Mouse (Mus musculus) liver, embryonic 15.5 days (tissue): ENCODE results near the gene Ncam1. TPM values are rescaled to one million over a fixed set of nuclear protein-coding genes. Genes with fewer than 3 reads are reported as not detected.

ENCODE experiments used
- ATAC-seq: fragments of 200-750 bp; cut with Nextera tagmentation; 2 replicates; pipeline ENCODE4 v1.8.0; 2017; ENCODE audit warnings: moderate number of reproducible peaks, mild to moderate bottlenecking, moderate library complexity; ENCODE audit not compliant: insufficient read depth
- H3K27ac ChIP-seq: fragments of 300-500 bp; sonication (generic); replicated peaks from 2 replicates; pipeline ENCODE4 v1.5.1; 2015; ENCODE audit warnings: mild to moderate bottlenecking, inconsistent platforms
- H3K27me3 ChIP-seq: fragments of 300-500 bp; sonication (generic); 2 replicates; pipeline ENCODE4 v1.6.1; 2015; ENCODE audit warnings: mild to moderate bottlenecking, inconsistent platforms
- H3K36me3 ChIP-seq: fragments of 300-500 bp; sonication (generic); replicated peaks from 2 replicates; pipeline ENCODE4 v1.6.1; 2015; ENCODE audit warnings: moderate library complexity, mild to moderate bottlenecking, inconsistent platforms
- H3K4me1 ChIP-seq: fragments of 300-500 bp; sonication (generic); replicated peaks from 2 replicates; pipeline ENCODE4 v1.6.1; 2015; ENCODE audit warnings: inconsistent platforms
- H3K4me2 ChIP-seq: fragments of 300-500 bp; sonication (generic); 2 replicates; pipeline ENCODE4 v1.6.1; 2015; ENCODE audit warnings: moderate library complexity, mild to moderate bottlenecking, inconsistent platforms
- H3K4me3 ChIP-seq: fragments of 300-500 bp; sonication (generic); replicated peaks from 2 replicates; pipeline ENCODE4 v1.5.1; 2015; ENCODE audit warnings: mild to moderate bottlenecking, inconsistent platforms
- H3K9ac ChIP-seq: fragments of 300-500 bp; sonication (generic); 2 replicates; pipeline ENCODE4 v1.6.1; 2015; ENCODE audit warnings: moderate library complexity, mild to moderate bottlenecking, inconsistent platforms
- H3K9me3 ChIP-seq: fragments of 300-500 bp; sonication (generic); replicated peaks from 2 replicates; pipeline ENCODE4 v1.6.1; 2016; ENCODE audit warnings: inconsistent platforms
- WGBS: fragments of 180-500 bp; shearing (Covaris S2); methylation state at CpG from one replicate; pipeline ENCODE4 v1.1.7; 2015; ENCODE audit warnings: mixed read lengths; ENCODE audit not compliant: insufficient replicate concordance; 5-methylcytosine and 5-hydroxymethylcytosine counted together
- polyA plus RNA-seq: library from polyadenylated mRNA; unstranded; fragments of >200 nt; fragmentation: Nextera tagmentation; extraction: Ambion mirVana; gene quantifications from 2 replicates; pipeline ENCODE4 v1.2.1, GENCODE M21; 2015

The Ncam1 gene
- polyA plus RNA-seq, 1 experiment from 2014 or later, result 5.6 TPM

- no peak overlapping the region for H3K4me3 ChIP-seq
- WGBS, result 71% methylated on average over 9 of the region's 9 CpGs
Observed at GRCm38 (mm10) chr9:49618699-49619392, 179.9 kb downstream of the Ncam1 start.

GRCm38 (mm10) chr9:49618266-49618665 lies 180.5 kb downstream of the Ncam1 start:
- H3K27ac ChIP-seq, result no peak overlapping the region
- no peak overlapping the region for H3K9ac ChIP-seq
- no peaks in the 10 kb centered on the region for H3K4me1 ChIP-seq
- no peak overlapping the region for H3K4me3 ChIP-seq
- no peak for ATAC-seq
- H3K36me3 ChIP-seq, result no peaks in the 10 kb centered on the region
- WGBS, result 52% methylated on average over 2 of the region's 2 CpGs
- no peaks in the 10 kb centered on the region for H3K9me3 ChIP-seq
- H3K27me3 ChIP-seq, result no peaks in the 10 kb centered on the region
- no peak overlapping the region for H3K4me2 ChIP-seq

More at GRCm38 (mm10) chr9:49618699-49619392, 179.9 kb downstream of the Ncam1 start:
- no peaks in the 10 kb centered on the region for H3K36me3 ChIP-seq
- no peak overlapping the region for H3K27ac ChIP-seq
- no peaks in the 10 kb centered on the region for H3K4me1 ChIP-seq
- no peak overlapping the region for H3K4me2 ChIP-seq
- ATAC-seq, result no peak
- no peaks in the 10 kb centered on the region for H3K9me3 ChIP-seq
- H3K27me3 ChIP-seq, result no peaks in the 10 kb centered on the region
- H3K9ac ChIP-seq, result no peak overlapping the region

- WGBS, result 8% methylated on average over 3 of the region's 3 CpGs
- H3K4me1 ChIP-seq, result no peaks in the 10 kb centered on the region
Observed at GRCm38 (mm10) chr9:49617216-49617615, 181.5 kb downstream of the Ncam1 start.

GRCm38 (mm10) chr9:49612387-49612786 lies 186.3 kb downstream of the Ncam1 start:
- H3K9ac ChIP-seq, result no peak overlapping the region
- H3K27ac ChIP-seq, result no peak overlapping the region
- H3K27me3 ChIP-seq, result no peaks in the 10 kb centered on the region
- no peaks in the 10 kb centered on the region for H3K4me1 ChIP-seq
- no peak for ATAC-seq
- no peaks in the 10 kb centered on the region for H3K9me3 ChIP-seq
- H3K36me3 ChIP-seq, result no peaks in the 10 kb centered on the region
- no peak overlapping the region for H3K4me2 ChIP-seq
- H3K4me3 ChIP-seq, result no peak overlapping the region

More at GRCm38 (mm10) chr9:49617216-49617615, 181.5 kb downstream of the Ncam1 start:
- Histone ChIP-seq H3K9me3 (no peaks in the 10 kb centered on the region), H3K36me3 (no peaks in the 10 kb centered on the region), H3K4me2 (no peak overlapping the region), H3K27ac (no peak overlapping the region), H3K27me3 (no peaks in the 10 kb centered on the region), H3K4me3 (no peak overlapping the region), H3K9ac (no peak overlapping the region)
- no peak for ATAC-seq

- Histone ChIP-seq H3K36me3 (no peaks in the 10 kb centered on the region), H3K4me3 (no peak overlapping the region), H3K27ac (no peak overlapping the region), H3K4me2 (no peak overlapping the region), H3K9me3 (no peaks in the 10 kb centered on the region), H3K9ac (no peak overlapping the region), H3K27me3 (no peaks in the 10 kb centered on the region), H3K4me1 (no peaks in the 10 kb centered on the region)
- 18% methylated on average over 2 of the region's 2 CpGs for WGBS
- no peak for ATAC-seq
Observed at GRCm38 (mm10) chr9:49608191-49608590, 190.5 kb downstream of the Ncam1 start.

- no peaks in the 10 kb centered on the region for H3K9me3 ChIP-seq
- no peak overlapping the region for H3K27ac ChIP-seq
- no peaks in the 10 kb centered on the region for H3K4me1 ChIP-seq
- ATAC-seq, result no peak
- WGBS, result 27% methylated on average over 2 of the region's 2 CpGs
- H3K27me3 ChIP-seq, result no peaks in the 10 kb centered on the region
- H3K4me2 ChIP-seq, result no peak overlapping the region
- no peak overlapping the region for H3K9ac ChIP-seq
- no peak overlapping the region for H3K4me3 ChIP-seq
- no peaks in the 10 kb centered on the region for H3K36me3 ChIP-seq
Observed at GRCm38 (mm10) chr9:49606717-49607116, 192.0 kb downstream of the Ncam1 start.

GRCm38 (mm10) chr9:49606317-49606716 lies 192.4 kb downstream of the Ncam1 start:
- H3K9me3 ChIP-seq, result no peaks in the 10 kb centered on the region
- no peak overlapping the region for H3K27ac ChIP-seq
- no peak overlapping the region for H3K9ac ChIP-seq
- H3K4me2 ChIP-seq, result no peak overlapping the region
- ATAC-seq, result no peak
- H3K36me3 ChIP-seq, result no peaks in the 10 kb centered on the region
- H3K4me3 ChIP-seq, result no peak overlapping the region
- H3K4me1 ChIP-seq, result no peaks in the 10 kb centered on the region
- no peaks in the 10 kb centered on the region for H3K27me3 ChIP-seq
- WGBS, result 45% methylated on average over 5 of the region's 5 CpGs

- H3K27ac ChIP-seq, result no peak overlapping the region
- H3K27me3 ChIP-seq, result no peaks in the 10 kb centered on the region
- no peak for ATAC-seq
- no peak overlapping the region for H3K4me2 ChIP-seq
- no peak overlapping the region for H3K9ac ChIP-seq
- H3K4me3 ChIP-seq, result no peak overlapping the region
- no peaks in the 10 kb centered on the region for H3K4me1 ChIP-seq
- 44% methylated on average over 4 of the region's 4 CpGs for WGBS
- no peaks in the 10 kb centered on the region for H3K9me3 ChIP-seq
- H3K36me3 ChIP-seq, result no peaks in the 10 kb centered on the region
Observed at GRCm38 (mm10) chr9:49605791-49606190, 192.9 kb downstream of the Ncam1 start.

GRCm38 (mm10) chr9:49605351-49605750 lies 193.4 kb downstream of the Ncam1 start:
- Histone ChIP-seq H3K36me3 (no peaks in the 10 kb centered on the region), H3K27ac (no peak overlapping the region), H3K9ac (no peak overlapping the region), H3K9me3 (no peaks in the 10 kb centered on the region), H3K4me1 (no peaks in the 10 kb centered on the region), H3K27me3 (no peaks in the 10 kb centered on the region), H3K4me2 (no peak overlapping the region), H3K4me3 (no peak overlapping the region)
- ATAC-seq, result no peak
- 68% methylated on average over 3 of the region's 3 CpGs for WGBS

- Histone ChIP-seq H3K27me3 (no peaks in the 10 kb centered on the region), H3K4me1 (no peaks in the 10 kb centered on the region), H3K4me2 (no peak overlapping the region), H3K36me3 (no peaks in the 10 kb centered on the region), H3K27ac (no peak overlapping the region), H3K4me3 (no peak overlapping the region), H3K9ac (no peak overlapping the region), H3K9me3 (no peaks in the 10 kb centered on the region)
- ATAC-seq, result no peak
- 61% methylated on average over 4 of the region's 4 CpGs for WGBS
Observed at GRCm38 (mm10) chr9:49601215-49601614, 197.5 kb downstream of the Ncam1 start.

GRCm38 (mm10) chr9:49595635-49596348 lies 202.9 kb downstream of the Ncam1 start:
- Histone ChIP-seq H3K27me3 (no peaks in the 10 kb centered on the region), H3K4me3 (no peak overlapping the region), H3K4me2 (no peak overlapping the region), H3K9ac (no peak overlapping the region), H3K4me1 (no peaks in the 10 kb centered on the region), H3K36me3 (no peaks in the 10 kb centered on the region), H3K27ac (no peak overlapping the region), H3K9me3 (no peaks in the 10 kb centered on the region)
- ATAC-seq, result no peak
- 52% methylated on average over 11 of the region's 11 CpGs for WGBS
